8 mouse cellular contexts compared by ENCODE assay signal in genomic region chr10:81232580-81233225, GRCm38 (mm10). TPM values are rescaled to one million over a fixed set of nuclear protein-coding genes. Genes with fewer than 3 reads are reported as not detected.
A peak's percentile ranks its signal among the peaks of the same experiment; 100 is the strongest.
DNase-seq lines count a peak whose midpoint lies in the region; ATAC-seq and TF ChIP-seq lines count a peak whose summit lies in the region.

Zfr2 (plus strand) TSS chr10:81233155.

- peak; percentile 69 for TF ChIP-seq POLR2A in olfactory bulb, adult 2 months (IDR thresholded peaks at IDR 0.05; ENCODE audit: insufficient read depth, low read depth, low read length)
- peak; percentile 33; the same call in 1 of the 2 replicates for TF ChIP-seq POLR2A in thymus, adult 2 months (IDR thresholded peaks at IDR 0.05; ENCODE audit: control insufficient read depth, extremely low read depth, insufficient read depth, low read length, poor library complexity)

- peak; percentile 90 for ATAC-seq in G1E (ENCODE audit: extremely low read depth, insufficient number of reproducible peaks, low FRiP score, poor library complexity, severe bottlenecking)
- peak; percentile 64 for ATAC-seq in forebrain, embryonic 16.5 days
- peak; percentile 87 for ATAC-seq in lung, embryonic 14.5 days (ENCODE audit: insufficient read depth)

- TF ChIP-seq CTCF in G1E (IDR thresholded peaks at IDR 0.05; ENCODE audit: low read depth, low read length): no peak
- no peak for TF ChIP-seq CTCF in layer of hippocampus, adult 2 months (conservative IDR thresholded peaks at IDR 0.05)
- no peak for TF ChIP-seq CTCF in lung, embryonic 14.5 days (IDR thresholded peaks at IDR 0.05; ENCODE audit: low read depth)
- TF ChIP-seq CTCF in olfactory bulb, adult 2 months (IDR thresholded peaks at IDR 0.05; ENCODE audit: insufficient read depth, low read depth, low read length): no peak
- TF ChIP-seq CTCF in thymus, adult 2 months (IDR thresholded peaks at IDR 0.05; ENCODE audit: borderline replicate concordance, control insufficient read depth, extremely low read depth, insufficient read depth, low read length, poor library complexity): no peak

- peaks cover 14% of the 10 kb centered on the region for H3K36me3 ChIP-seq in G1E (replicated peaks)
- H3K36me3 ChIP-seq in forebrain, embryonic 16.5 days (ENCODE audit: control insufficient read depth, insufficient read depth): no peaks in the 10 kb centered on the region
- H3K36me3 ChIP-seq in lung, embryonic 14.5 days (ENCODE audit: insufficient read depth): no peaks in the 10 kb centered on the region
- no peaks in the 10 kb centered on the region for H3K36me3 ChIP-seq in thymus, adult 2 months (ENCODE audit: control insufficient read depth, insufficient read depth, low read length)

- intact Hi-C loops in heart, postnatal 36 days (cut with DNase I): no loop called here

- peak within 1 kb of the TSS; percentile 79 for H3K4me3 ChIP-seq in G1E (ENCODE audit: low read depth, low read length)
- H3K4me3 ChIP-seq in forebrain, embryonic 16.5 days (replicated peaks; ENCODE audit: low read length): peak within 1 kb of the TSS; percentile 77
- H3K4me3 ChIP-seq in layer of hippocampus, adult 2 months: peak within 1 kb of the TSS; percentile 68
- peak within 1 kb of the TSS; percentile 69 for H3K4me3 ChIP-seq in lung, embryonic 14.5 days (ENCODE audit: low read depth, low read length)
- H3K4me3 ChIP-seq in olfactory bulb, adult 2 months (ENCODE audit: insufficient read depth, low read depth, low read length): peak within 1 kb of the TSS; percentile 55
- H3K4me3 ChIP-seq in thymus, adult 2 months (ENCODE audit: control insufficient read depth, insufficient read depth, low read length): peak within 1 kb of the TSS; percentile 47

- no peaks in the 10 kb centered on the region for H3K9me3 ChIP-seq in G1E (replicated peaks)
- H3K9me3 ChIP-seq in forebrain, embryonic 16.5 days (ENCODE audit: control insufficient read depth, low read length): no peaks in the 10 kb centered on the region
- H3K9me3 ChIP-seq in lung, embryonic 14.5 days (ENCODE audit: low read depth, low read length): no peaks in the 10 kb centered on the region

- H3K4me1 ChIP-seq in G1E (ENCODE audit: insufficient read depth, low read depth, low read length): peaks cover 27% of the 10 kb centered on the region
- peaks cover 38% of the 10 kb centered on the region for H3K4me1 ChIP-seq in forebrain, embryonic 16.5 days (replicated peaks; ENCODE audit: control insufficient read depth, insufficient read depth, low read length)
- peaks cover 4% of the 10 kb centered on the region; the same call in 1 of the 2 replicates for H3K4me1 ChIP-seq in lung, embryonic 14.5 days (ENCODE audit: insufficient read depth)
- H3K4me1 ChIP-seq in olfactory bulb, adult 2 months (ENCODE audit: control insufficient read depth, insufficient read depth, low read length): peaks cover 39% of the 10 kb centered on the region
- H3K4me1 ChIP-seq in thymus, adult 2 months (replicated peaks; ENCODE audit: control insufficient read depth, insufficient read depth, low read length): peaks cover 32% of the 10 kb centered on the region

- peak within 1 kb of the TSS; percentile 72 for H3K4me2 ChIP-seq in forebrain, embryonic 16.5 days (ENCODE audit: low read length)
- peak within 1 kb of the TSS; percentile 70 for H3K4me2 ChIP-seq in lung, embryonic 14.5 days

- no peak within 1 kb of the TSS for H3K27ac ChIP-seq in forebrain, embryonic 16.5 days (ENCODE audit: low read length)
- peak within 1 kb of the TSS; percentile 91 for H3K27ac ChIP-seq in layer of hippocampus, adult 2 months
- H3K27ac ChIP-seq in lung, embryonic 14.5 days (ENCODE audit: low read depth): no peak within 1 kb of the TSS; the same call in 1 of the 2 replicates
- H3K27ac ChIP-seq in olfactory bulb, adult 2 months (ENCODE audit: insufficient read depth, low read depth, low read length): peak within 1 kb of the TSS; percentile 73
- no peak within 1 kb of the TSS for H3K27ac ChIP-seq in thymus, adult 2 months (ENCODE audit: control insufficient read depth, insufficient read depth, low read length)

- peak; percentile 97 for DNase-seq in G1E (ENCODE audit: low spot score)
- peak; percentile 96 to 97 for DNase-seq in cerebellum, adult 18-20 months
- DNase-seq in heart, postnatal 36 days: peak; percentile 79 to 81
- DNase-seq in layer of hippocampus, adult 2 months (ENCODE audit: low spot score in 2 of 2): peak; percentile 95
- peak; percentile 90 for DNase-seq in lung, embryonic 14.5 days
- DNase-seq in thymus, adult 2 months: peak; percentile 90

- H3K9ac ChIP-seq in forebrain, embryonic 16.5 days (replicated peaks; ENCODE audit: low read depth, low read length): peak within 1 kb of the TSS; percentile 82
- H3K9ac ChIP-seq in lung, embryonic 14.5 days: peak within 1 kb of the TSS; percentile 72

- 8% methylated on average over 29 of the region's 29 CpGs for WGBS in forebrain, embryonic 16.5 days
- WGBS in lung, embryonic 14.5 days: 5% methylated on average over 29 of the region's 29 CpGs
- 8% methylated on average over 29 of the region's 29 CpGs for WGBS in olfactory bulb, adult 2 months
- WGBS in thymus, adult 2 months: 10% methylated on average over 29 of the region's 29 CpGs

- peaks cover 36% of the 10 kb centered on the region for H3K27me3 ChIP-seq in G1E (ENCODE audit: insufficient read depth, low read length)
- no peaks in the 10 kb centered on the region for H3K27me3 ChIP-seq in forebrain, embryonic 16.5 days (replicated peaks; ENCODE audit: control insufficient read depth, insufficient read depth, low read length)
- peaks cover 37% of the 10 kb centered on the region for H3K27me3 ChIP-seq in lung, embryonic 14.5 days (ENCODE audit: insufficient read depth, low read length)
- no peaks in the 10 kb centered on the region for H3K27me3 ChIP-seq in thymus, adult 2 months (ENCODE audit: control insufficient read depth, insufficient read depth, low read length)

RNA-seq across cellular contexts. Expression of gene Zfr2, which starts in this region (rescaled TPM):
- total RNA-seq in G1E (2014; fragmentation: Nextera tagmentation) (7.0 and 7.1 TPM in 2 replicates), G1E (2017) (2.6 and 3.2 TPM in 2 replicates)
- polyA plus RNA-seq in G1E (2012): 1.8 and 1.9 TPM in 2 replicates
- polyA plus RNA-seq in forebrain, embryonic 16.5 days (2015; fragmentation: Nextera tagmentation; extraction: Ambion mirVana): 18.4 and 24.0 TPM in 2 replicates
- 1 to 10 TPM; 2.5 to 3.6 TPM for total RNA-seq in heart, postnatal 36 days (2021)
- 10 to 100 TPM; 66.2 to 70.2 TPM for total RNA-seq in layer of hippocampus, adult 2 months (2021)
- polyA plus RNA-seq in lung, embryonic 14.5 days (2014; fragmentation: Nextera tagmentation; extraction: Ambion mirVana): 3.4 and 3.6 TPM in 2 replicates
- polyA plus RNA-seq in olfactory bulb, adult 2 months (2012; ENCODE audit: insufficient read depth, insufficient read length, low replicate concordance, missing spikeins): not detected in 2 replicates
- 9.1 and 9.6 TPM in 2 replicates for polyA plus RNA-seq in thymus, adult 2 months (2012; rRNA removed)

Comparison
In these comparisons a context has a peak if more than half of its experiments do, and no peak if none do; other contexts are left out.
1. RNA of gene Zfr2 (total RNA-seq): 66.2 to 70.2 TPM in layer of hippocampus, adult 2 months; 2.6 to 7.1 TPM in G1E and 2.5 to 3.6 TPM in heart, postnatal 36 days; every median in the first group is over 4 times any median in the second.
2. H3K27ac ChIP-seq: peak in layer of hippocampus, adult 2 months (single experiment) and olfactory bulb, adult 2 months (single experiment); none in forebrain, embryonic 16.5 days (single experiment), lung, embryonic 14.5 days (single experiment) and thymus, adult 2 months (single experiment).
3. Peak in every context shown above with its lines, with median percentiles within 50 percentile points of each other: ATAC-seq, DNase-seq and H3K4me3 ChIP-seq.